Mouse (Mus musculus): ENCODE results near the gene Ccdc92b.
"Not testable (repeated sequence)": the region's sequence is repeated elsewhere in the genome, so short reads cannot be mapped to it uniquely, and the experiment has no call there.

Gene Ccdc92b

GRCm38 (mm10) chr11:74619201-74619955, at the start of gene Ccdc92b:
Gene Ccdc92b (plus strand): TSS chr11:74619605.
- peak; percentile 83 for DNase-seq (ENCODE audit: low spot score)

DNA sequence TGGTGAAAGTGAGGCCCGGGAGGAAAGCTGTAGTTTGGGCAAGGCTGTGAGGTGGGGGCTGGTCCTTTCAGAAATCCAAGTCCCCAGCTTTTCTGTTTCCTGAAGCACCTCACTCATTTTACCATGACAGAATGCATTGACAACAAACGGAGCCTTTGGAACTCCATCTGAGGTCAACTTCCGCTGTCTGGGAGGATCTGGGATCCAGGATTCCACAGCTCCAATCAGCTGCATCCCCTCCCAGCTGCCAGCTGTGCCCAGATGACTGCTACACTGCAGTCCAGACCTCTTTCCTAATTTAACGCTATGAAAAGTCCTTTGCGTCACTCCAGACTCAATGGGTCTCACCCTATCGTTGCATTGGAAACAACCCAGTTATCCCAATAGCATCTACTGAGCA, 49.7 kb upstream of the Ccdc92b start:
- no peak for DNase-seq (ENCODE audit: low spot score)

DNA sequence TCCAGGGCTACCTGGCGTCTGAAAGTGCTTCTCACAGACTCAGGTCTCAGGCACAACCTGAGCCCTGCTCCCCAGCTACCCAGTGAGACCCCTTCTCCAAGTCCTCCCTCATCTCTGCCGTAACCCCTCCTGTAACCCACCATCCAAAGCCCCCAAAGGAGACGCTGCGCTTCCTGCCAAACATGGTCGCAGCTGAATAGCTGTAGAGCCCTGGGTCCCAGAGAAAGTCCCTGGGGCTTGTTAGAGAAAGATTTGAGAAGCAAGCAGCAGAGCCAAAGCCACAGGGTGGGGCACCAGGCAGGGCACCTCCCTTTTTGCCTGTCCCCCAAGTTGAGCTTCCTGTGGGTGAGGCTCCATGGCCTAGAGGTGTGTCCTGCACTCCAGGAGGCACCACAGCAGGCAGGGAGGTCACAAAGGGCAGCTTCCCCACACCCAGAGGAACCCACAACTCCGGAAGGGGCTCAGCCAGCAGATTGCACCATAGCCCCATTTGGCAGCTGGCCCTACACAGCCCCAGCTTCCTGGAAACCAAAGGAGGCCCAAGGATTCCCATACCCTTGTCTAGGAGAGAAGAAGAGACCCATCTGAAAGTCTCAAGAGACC, 46.8 kb upstream of the Ccdc92b start:
- DNase-seq (ENCODE audit: low spot score) = no peak

DNA sequence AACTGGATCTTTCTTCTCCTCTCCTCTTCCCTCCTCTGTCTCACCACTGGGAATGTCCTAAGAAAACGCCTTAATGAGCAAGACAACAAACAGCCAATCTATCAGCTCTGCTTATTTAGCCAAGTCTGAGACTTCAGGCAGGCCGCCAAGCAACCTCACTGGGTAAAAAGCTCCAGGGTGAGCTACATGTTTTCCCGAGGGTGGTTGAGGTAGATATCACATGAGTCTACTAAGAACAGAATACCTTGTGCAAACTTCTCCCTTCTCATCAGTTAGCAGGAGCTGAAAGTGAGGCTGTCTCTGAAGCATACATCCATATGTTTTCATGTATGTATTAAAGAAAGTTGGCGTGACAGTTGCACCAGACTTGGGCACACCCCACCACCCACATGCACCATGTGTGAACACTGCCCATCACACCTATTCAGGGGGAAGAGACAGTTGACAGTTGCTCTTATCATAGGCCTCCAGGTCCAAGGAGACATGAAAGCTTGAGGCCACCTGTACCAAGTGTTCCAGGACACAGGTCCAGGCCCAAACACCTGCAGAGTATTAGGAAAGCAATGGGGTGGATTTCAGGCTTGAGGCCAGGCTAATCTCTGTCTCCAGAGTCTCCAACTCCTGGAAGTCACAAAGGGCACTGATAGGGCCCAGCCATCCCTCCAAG, 44.5 kb upstream of the Ccdc92b start:
- no peak for DNase-seq (ENCODE audit: low spot score)

- DNase-seq (ENCODE audit: low spot score) = no peak
These were observed 43.5 kb upstream of the Ccdc92b start for GRCm38 (mm10) chr11:74575940-74576339.

DNA sequence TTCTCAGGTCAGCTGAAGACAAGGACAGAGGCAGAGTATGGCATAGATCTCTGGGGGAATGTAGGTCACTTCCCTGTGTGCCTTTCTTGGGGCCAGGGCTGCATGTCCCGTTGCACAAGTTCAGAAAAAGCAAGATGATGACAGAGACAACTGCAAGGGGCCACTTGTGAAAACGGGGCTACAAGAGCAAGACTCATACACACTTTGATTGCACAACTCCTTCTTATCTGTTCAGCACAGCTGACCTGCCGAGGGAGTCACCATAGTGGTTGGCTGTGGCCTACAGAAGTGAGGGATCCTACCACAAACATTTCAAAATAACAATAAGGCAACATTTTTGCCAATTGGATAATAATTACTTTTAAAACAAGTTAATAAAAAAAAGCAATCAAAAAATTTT, 42.3 kb upstream of the Ccdc92b start:
- DNase-seq (ENCODE audit: low spot score) = no peak

DNA sequence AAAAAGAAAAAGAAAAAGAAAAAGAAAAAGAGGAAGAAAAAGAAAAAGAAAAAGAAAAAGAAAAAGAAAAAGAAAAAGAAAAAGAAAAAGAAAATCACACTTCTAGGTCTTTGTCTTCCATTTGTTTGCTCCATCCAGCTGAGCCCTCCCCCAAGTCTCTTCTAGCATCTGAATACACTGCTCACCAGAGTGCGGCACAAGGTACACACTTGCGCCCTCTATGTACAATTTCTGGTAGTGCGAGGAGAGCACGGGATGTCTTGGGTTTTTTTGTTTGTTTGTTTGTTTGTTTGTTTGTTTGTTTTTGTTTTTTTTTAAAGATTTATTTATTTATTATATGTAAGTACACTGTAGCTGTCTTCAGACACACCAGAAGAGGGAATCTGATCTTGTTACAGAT, 38.1 kb upstream of the Ccdc92b start:
- DNase-seq (ENCODE audit: low spot score) = not testable (repeated sequence)

- no peak for DNase-seq (ENCODE audit: low spot score)
These were observed 36.9 kb upstream of the Ccdc92b start for GRCm38 (mm10) chr11:74582464-74582863.

DNA sequence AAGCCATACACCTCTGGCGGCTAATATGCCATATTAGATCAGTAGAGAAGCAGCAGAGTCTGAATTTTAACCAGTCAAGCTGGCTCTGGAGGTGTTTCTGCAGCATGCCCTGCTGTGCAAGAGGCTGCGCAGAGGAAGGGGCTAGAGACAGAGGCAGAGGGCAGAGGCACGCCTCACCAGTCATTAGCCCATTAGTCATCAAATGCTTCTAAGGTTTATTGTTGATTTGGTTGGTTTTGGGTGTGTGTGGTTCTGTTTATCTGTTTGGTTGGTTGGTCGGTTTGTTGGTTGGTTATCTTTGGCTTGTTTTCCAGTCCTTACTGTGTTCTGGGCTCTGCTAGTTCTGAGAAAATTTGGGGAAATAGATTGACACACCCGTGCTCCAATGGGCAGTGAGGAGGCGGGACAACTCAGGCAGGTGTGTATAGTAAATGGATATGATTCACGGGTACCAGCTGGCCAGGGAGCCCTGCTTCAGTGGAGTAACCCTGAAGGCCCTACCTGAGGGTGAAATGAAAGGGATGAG, 35.5 kb upstream of the Ccdc92b start:
- DNase-seq (ENCODE audit: low spot score) = no peak

DNA sequence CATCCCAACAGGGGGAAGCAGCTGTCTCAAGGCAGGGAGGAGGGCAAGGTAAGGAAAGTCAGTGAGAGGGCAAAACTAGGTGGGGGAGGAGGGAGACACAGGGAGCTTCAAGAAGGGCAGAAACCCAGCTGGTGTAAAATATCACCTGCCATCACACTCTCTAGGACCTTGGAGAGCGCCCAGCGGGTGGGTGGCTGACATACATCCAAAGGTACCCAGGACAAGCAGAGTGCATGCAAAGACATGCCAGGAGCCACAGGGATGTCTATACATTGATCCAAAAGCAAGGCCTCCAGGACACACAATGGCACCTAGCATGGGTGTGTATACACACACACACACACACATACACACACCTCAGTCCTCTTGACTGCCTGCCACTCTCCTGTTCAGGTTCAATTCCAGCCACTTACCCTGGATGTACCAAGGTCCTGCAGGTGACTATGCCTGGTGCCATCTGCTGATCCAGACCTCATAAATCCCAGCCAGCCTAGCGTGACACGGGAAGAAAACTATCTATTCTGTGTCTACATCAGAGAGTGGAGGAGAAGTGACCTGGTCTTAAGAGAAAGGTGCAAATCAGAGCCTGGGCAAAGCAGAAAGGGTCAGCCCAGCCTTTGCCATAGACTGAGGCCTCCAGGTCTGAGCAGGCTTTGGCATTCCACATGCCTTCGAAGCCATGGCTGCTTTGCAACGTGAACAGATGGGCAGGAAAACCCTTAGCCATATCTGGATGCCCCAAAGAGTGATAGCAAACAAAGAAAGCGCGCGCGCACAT, 34.3 kb upstream of the Ccdc92b start:
- peak; percentile 29 for DNase-seq (ENCODE audit: low spot score)

DNA sequence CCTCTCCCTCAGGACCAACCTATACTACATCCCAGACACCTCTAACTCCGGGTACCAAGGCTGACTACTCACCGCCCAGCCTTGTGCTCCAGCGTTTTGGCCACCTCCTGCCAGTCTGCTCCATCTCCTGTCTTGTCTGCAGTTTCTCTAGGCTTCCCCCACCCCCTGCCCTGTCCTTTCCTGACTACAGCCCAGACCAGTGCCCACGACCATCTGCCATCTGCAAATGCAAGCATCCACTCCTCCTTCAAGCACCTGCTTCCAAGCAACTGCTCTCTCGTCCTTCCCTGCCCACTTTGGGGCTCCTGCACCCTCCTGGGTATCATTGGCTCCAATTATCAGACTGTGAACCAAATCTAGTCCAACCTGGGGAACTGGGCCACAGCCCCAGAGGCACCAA, 33.0 kb upstream of the Ccdc92b start:
- DNase-seq (ENCODE audit: low spot score) = no peak

- no peak for DNase-seq (ENCODE audit: low spot score)
These were observed 29.8 kb upstream of the Ccdc92b start for GRCm38 (mm10) chr11:74589401-74590238.

- no peak for DNase-seq (ENCODE audit: low spot score)
These were observed 29.2 kb upstream of the Ccdc92b start for GRCm38 (mm10) chr11:74590239-74590596.

DNA sequence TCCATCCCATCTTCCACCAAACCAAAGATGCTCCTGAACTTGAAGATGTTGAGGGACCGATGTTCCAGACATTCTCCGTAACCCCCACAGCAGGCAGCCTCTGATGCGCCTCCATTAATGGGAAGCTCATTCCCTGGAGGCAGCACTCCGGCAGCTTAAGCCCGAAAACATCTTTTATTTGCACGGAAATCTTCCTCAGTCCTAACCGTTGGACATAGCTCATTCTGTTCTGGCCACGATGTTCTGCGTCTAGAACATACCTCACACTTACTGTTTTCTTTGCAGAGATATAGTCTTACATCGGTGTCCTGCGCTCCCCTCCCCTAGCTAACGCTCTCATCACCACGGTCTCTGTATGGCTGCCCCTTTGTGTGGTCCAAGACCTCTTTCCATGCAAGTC, 28.7 kb upstream of the Ccdc92b start:
- DNase-seq (ENCODE audit: low spot score) = no peak

- DNase-seq (ENCODE audit: low spot score) = no peak
These were observed 27.2 kb upstream of the Ccdc92b start for GRCm38 (mm10) chr11:74592246-74592645.

GRCm38 (mm10) chr11:74597283-74597989, 22.0 kb upstream of the Ccdc92b start:
- no peak for DNase-seq (ENCODE audit: low spot score)

- no peak for DNase-seq (ENCODE audit: low spot score)
These were observed 21.4 kb upstream of the Ccdc92b start for GRCm38 (mm10) chr11:74597990-74598337.

- no peak for DNase-seq (ENCODE audit: low spot score)
These were observed 17.1 kb upstream of the Ccdc92b start for GRCm38 (mm10) chr11:74602286-74602685.

DNA sequence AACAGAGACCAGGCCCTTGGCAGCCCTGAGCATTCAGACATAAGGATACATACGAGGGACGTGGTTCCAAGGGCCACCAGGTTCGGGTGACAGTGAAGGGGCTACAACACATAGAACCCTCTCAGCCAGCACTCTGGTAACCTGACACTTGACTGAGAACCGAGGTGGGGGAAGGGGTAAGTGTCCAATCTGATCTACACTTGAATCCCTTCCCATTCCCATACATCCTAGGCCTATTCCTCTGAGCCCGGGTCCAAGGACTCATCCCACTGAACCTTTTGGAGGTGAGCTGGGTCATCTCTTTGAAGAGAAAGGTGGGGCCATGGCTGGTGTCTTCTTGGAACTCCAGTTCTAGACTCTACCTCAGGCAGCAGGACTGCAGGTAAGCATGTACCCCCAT, 9.3 kb upstream of the Ccdc92b start:
- no peak for DNase-seq (ENCODE audit: low spot score)

DNA sequence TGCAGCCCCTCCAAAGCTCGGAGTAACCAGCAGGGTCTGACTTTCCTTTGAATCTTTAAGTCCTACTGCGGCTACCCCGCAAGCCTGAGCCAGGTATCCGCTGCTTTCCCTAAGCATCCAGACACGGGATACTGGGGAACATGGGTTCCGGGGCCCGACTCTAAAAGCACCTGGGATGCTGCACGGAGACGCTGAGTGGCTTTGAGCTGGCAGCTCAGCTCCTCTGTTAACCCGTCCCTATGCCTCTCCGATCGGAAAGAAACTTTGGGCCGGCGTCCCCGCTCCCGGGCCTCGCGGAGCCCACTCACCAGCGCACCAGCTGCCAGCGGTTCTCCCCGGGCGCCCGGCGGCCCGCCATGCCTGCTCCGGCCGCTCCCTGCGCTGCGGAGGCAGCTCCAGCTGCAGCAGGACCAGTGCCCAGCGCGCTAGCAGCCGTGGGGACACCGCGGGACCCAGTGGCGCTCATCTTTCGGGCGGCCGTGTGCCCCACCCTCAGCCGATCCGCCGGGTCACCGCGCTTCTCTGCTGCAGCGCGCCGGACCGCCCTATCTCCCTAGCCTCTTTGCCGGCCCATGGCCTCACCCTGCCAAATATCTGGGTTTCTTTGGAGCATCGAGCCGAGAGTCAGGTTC, 8.7 kb upstream of the Ccdc92b start, which contains the start of gene Rap1gap2:
Gene Rap1gap2, minus strand, starts transcription at position 371 of the 632 bp plus-strand sequence.
- DNase-seq (ENCODE audit: low spot score) = no peak
